Mouse (Mus musculus): ENCODE results near the gene Pla2g6. TPM values are rescaled to one million over a fixed set of nuclear protein-coding genes. Genes with fewer than 3 reads are reported as not detected.

Pla2g6 gene
- polyA plus RNA-seq, 1 experiment: 15.1 TPM

DNA sequence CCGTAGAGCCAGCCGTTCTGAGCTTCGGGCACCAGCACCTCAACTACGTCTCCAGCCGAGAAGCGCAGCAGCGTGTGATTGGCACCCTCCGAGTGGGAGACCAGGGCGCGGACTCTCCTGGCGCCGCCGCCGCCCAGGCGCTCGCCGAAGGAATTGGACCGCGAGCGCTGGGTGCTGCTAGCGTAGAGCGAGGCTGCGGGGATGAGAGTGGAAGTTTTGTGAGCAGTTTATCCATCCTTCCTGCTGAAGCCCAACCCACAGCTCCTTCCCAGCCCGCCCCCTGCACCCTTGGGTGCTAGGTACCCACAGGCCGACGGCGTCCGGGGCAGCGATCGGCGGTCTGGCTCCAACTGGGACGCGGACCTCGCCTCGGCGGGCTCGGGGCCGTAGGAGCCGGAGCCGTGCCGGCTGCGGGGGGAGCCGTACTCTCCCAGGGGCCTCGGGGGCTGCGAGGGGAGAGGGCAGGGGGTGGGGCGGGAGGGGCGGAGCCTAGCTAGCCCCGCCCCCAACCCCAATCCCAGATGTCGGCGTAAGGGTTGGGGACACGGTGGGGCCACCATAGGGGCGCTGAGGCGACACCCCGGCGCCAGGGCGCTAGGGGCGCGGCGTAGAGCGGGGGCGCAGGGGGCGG is 67.0 kb downstream of the Pla2g6 start:
- Histone ChIP-seq H3K27ac (ENCODE audit: insufficient read depth, low read length) (no peak overlapping the region), H3K36me3 (ENCODE audit: control insufficient read depth, insufficient read depth, low read length) (no peaks in the 10 kb centered on the region), H3K27me3 (ENCODE audit: control insufficient read depth, insufficient read depth, low read length) (peaks cover 15% of the 10 kb centered on the region), H3K4me3 (ENCODE audit: extremely low read depth, insufficient read depth, insufficient read length) (peak overlapping the region; percentile 36; the same call in 1 of the 2 replicates), H3K4me1 (ENCODE audit: control insufficient read depth, insufficient read depth, insufficient read length) (peaks cover 13% of the 10 kb centered on the region)
- 2% methylated on average over 56 of the region's 62 CpGs for WGBS
- TF ChIP-seq POLR2A (IDR thresholded peaks at IDR 0.05; ENCODE audit: low read depth, low read length) (no peak), CTCF (IDR thresholded peaks at IDR 0.05; ENCODE audit: extremely low read depth, insufficient read depth, insufficient read length, insufficient replicate concordance) (no peak)
- no peak for DNase-seq (ENCODE audit: low read depth in 1 of 2, low spot score in 2 of 2)

DNA sequence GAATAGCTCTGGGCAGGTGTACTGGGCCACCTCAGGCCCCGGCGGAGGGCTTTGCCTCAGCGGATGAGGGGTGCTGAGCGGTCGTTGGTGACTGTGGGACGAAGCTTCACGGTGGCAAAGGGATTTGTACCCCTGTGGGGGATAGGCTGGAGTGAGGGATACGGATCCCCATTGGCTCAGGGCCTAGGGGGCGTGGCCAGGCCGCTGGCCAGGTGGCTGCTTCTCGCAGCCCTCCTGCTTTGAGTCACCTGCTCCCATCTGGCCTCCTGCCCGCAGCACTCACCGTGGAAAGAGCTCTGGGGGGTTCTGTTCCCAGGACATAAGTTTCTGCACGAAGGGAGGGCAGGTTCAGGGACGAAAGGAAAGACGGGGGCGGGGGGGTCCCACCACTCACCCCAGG is 69.7 kb downstream of the Pla2g6 start:
- no peak overlapping the region for H3K27ac ChIP-seq (ENCODE audit: insufficient read depth, low read length)
- peaks cover 17% of the 10 kb centered on the region for H3K27me3 ChIP-seq (ENCODE audit: control insufficient read depth, insufficient read depth, low read length)
- no peaks in the 10 kb centered on the region for H3K36me3 ChIP-seq (ENCODE audit: control insufficient read depth, insufficient read depth, low read length)
- H3K4me3 ChIP-seq (ENCODE audit: extremely low read depth, insufficient read depth, insufficient read length): no peak overlapping the region
- no peak for DNase-seq (ENCODE audit: low read depth in 1 of 2, low spot score in 2 of 2)
- TF ChIP-seq CTCF (IDR thresholded peaks at IDR 0.05; ENCODE audit: extremely low read depth, insufficient read depth, insufficient read length, insufficient replicate concordance): no peak
- no peak for TF ChIP-seq POLR2A (IDR thresholded peaks at IDR 0.05; ENCODE audit: low read depth, low read length)
- WGBS: 55% methylated on average over 17 of the region's 17 CpGs
- H3K4me1 ChIP-seq (ENCODE audit: control insufficient read depth, insufficient read depth, insufficient read length): peaks cover 11% of the 10 kb centered on the region

DNA sequence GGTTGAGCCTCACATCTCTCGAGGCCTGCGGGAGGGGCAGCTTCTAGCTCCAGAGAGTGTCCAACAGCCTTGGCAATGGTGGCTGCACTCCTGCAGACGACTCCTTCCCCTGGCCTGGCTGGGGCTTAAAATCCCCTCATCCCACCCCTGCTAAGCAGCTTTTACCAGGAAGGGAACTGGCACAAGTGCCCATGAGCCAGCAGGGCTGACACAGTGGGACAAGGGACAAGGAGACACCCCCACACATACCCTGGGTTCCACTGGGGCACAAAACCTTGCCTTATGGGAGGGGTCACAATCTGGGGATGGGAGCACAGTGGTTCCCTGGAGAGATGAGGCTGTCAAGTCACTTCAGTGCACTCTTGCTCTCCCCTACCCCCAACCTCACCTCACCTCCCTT is 73.5 kb downstream of the Pla2g6 start, which contains the start of gene Slc16a8:
Gene Slc16a8, minus strand, starts transcription at position 101 of the 400 bp plus-strand sequence.
- 67% methylated on average over 3 of the region's 3 CpGs for WGBS
- Histone ChIP-seq H3K4me1 (ENCODE audit: control insufficient read depth, insufficient read depth, insufficient read length) (no peaks in the 10 kb centered on the region), H3K27ac (ENCODE audit: insufficient read depth, low read length) (no peak within 1 kb of the TSS), H3K4me3 (ENCODE audit: extremely low read depth, insufficient read depth, insufficient read length) (no peak within 1 kb of the TSS), H3K27me3 (ENCODE audit: control insufficient read depth, insufficient read depth, low read length) (peaks cover 13% of the 10 kb centered on the region), H3K36me3 (ENCODE audit: control insufficient read depth, insufficient read depth, low read length) (no peaks in the 10 kb centered on the region)
- TF ChIP-seq POLR2A (IDR thresholded peaks at IDR 0.05; ENCODE audit: low read depth, low read length) (no peak), CTCF (IDR thresholded peaks at IDR 0.05; ENCODE audit: extremely low read depth, insufficient read depth, insufficient read length, insufficient replicate concordance) (no peak)
- DNase-seq (ENCODE audit: low read depth in 1 of 2, low spot score in 2 of 2): no peak

DNA sequence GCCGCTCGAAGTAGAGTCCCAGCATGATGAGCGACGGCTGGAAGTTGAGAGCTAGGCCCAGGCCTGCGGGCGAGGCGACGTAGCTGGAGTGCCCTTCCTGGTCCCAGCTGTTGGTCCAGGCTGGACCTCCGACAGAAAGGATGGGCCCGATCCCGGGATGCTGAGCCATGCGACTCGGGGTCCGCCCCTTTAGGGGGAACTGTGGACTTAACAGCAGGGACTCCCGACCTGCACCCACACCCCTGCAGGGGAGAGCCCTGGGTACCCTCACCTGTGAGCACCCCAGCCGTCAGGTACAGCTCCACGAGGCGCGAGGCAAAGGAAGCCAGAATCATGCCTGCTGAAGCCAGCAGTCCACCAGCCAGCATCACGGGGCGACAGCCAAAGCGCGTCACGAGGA is 75.6 kb downstream of the Pla2g6 start:
- H3K27me3 ChIP-seq (ENCODE audit: control insufficient read depth, insufficient read depth, low read length): peaks cover 13% of the 10 kb centered on the region
- H3K27ac ChIP-seq (ENCODE audit: insufficient read depth, low read length): no peak overlapping the region
- H3K36me3 ChIP-seq (ENCODE audit: control insufficient read depth, insufficient read depth, low read length): peaks cover 5% of the 10 kb centered on the region
- no peak for TF ChIP-seq POLR2A (IDR thresholded peaks at IDR 0.05; ENCODE audit: low read depth, low read length)
- TF ChIP-seq CTCF (IDR thresholded peaks at IDR 0.05; ENCODE audit: extremely low read depth, insufficient read depth, insufficient read length, insufficient replicate concordance): no peak
- DNase-seq (ENCODE audit: low read depth in 1 of 2, low spot score in 2 of 2): no peak
- 44% methylated on average over 24 of the region's 24 CpGs for WGBS
- no peaks in the 10 kb centered on the region for H3K4me1 ChIP-seq (ENCODE audit: control insufficient read depth, insufficient read depth, insufficient read length)
- no peak overlapping the region for H3K4me3 ChIP-seq (ENCODE audit: extremely low read depth, insufficient read depth, insufficient read length)

DNA sequence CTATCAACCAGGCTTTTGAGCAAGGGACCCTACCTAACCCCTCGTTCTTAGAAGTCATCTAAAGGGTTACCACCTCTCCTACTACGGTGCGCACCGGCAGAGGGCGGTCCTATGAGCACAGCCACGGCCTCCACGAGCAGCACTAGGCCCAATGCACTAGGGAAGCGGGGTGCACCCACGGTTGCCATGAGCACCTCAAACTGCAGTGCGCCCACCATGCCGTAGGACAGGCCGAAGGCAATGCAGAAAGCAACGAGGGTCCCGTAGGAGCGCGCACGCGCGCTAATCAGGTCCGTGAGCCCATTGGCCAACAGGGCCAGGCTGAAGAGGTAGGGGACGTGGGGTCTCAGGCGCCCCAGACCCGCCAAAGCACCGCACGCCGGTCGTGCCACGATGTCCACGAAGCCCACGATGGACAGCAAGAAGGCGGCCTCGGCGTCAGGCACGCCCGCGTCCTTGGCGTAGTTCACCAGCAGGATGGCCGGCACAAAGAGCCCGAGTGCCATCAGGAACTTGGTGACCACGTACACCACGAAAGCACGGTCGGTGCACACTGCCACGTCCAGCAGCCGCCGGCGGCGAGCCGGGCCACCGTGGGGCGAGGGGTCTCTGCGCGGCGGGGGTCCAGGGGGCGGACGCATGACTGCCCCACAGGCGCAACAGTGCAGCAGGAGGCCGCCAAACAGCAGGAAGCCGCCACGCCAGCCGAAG is 76.3 kb downstream of the Pla2g6 start:
- peaks cover 13% of the 10 kb centered on the region for H3K27me3 ChIP-seq (ENCODE audit: control insufficient read depth, insufficient read depth, low read length)
- no peak for DNase-seq (ENCODE audit: low read depth in 1 of 2, low spot score in 2 of 2)
- H3K4me1 ChIP-seq (ENCODE audit: control insufficient read depth, insufficient read depth, insufficient read length): no peaks in the 10 kb centered on the region
- TF ChIP-seq CTCF (IDR thresholded peaks at IDR 0.05; ENCODE audit: extremely low read depth, insufficient read depth, insufficient read length, insufficient replicate concordance): no peak
- no peak for TF ChIP-seq POLR2A (IDR thresholded peaks at IDR 0.05; ENCODE audit: low read depth, low read length)
- 5% methylated on average over 60 of the region's 61 CpGs for WGBS
- H3K27ac ChIP-seq (ENCODE audit: insufficient read depth, low read length): no peak overlapping the region
- no peak overlapping the region for H3K4me3 ChIP-seq (ENCODE audit: extremely low read depth, insufficient read depth, insufficient read length)
- H3K36me3 ChIP-seq (ENCODE audit: control insufficient read depth, insufficient read depth, low read length): peaks cover 5% of the 10 kb centered on the region

DNA sequence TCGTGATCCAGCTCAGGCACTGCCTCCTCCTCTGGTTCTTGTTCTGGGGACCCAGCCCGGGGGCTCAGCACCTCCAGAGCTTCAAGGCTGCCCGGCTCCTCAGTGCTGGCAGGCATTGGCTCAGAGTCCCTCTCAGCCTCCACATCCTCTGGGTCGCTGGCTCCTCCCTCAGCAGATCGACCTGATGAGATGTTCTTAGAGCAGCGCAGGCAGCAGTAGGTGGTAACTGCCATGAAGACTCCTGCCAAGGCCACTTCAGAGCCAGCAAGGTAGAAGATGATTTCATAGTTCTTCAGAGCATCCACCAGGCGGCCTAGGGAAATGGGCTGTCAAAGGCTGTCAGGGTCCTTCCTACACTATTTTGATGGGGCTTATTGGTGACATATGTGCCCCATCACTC is 77.0 kb downstream of the Pla2g6 start:
- H3K27me3 ChIP-seq (ENCODE audit: control insufficient read depth, insufficient read depth, low read length): peaks cover 13% of the 10 kb centered on the region
- whole genome bisulfite sequencing: 61% methylated on average over 7 of the region's 7 CpGs
- H3K4me1 ChIP-seq (ENCODE audit: control insufficient read depth, insufficient read depth, insufficient read length): no peaks in the 10 kb centered on the region
- H3K27ac ChIP-seq (ENCODE audit: insufficient read depth, low read length): no peak overlapping the region
- no peak overlapping the region for H3K4me3 ChIP-seq (ENCODE audit: extremely low read depth, insufficient read depth, insufficient read length)
- DNase-seq (ENCODE audit: low read depth in 1 of 2, low spot score in 2 of 2): no peak
- H3K36me3 ChIP-seq (ENCODE audit: control insufficient read depth, insufficient read depth, low read length): peaks cover 10% of the 10 kb centered on the region
- TF ChIP-seq CTCF (IDR thresholded peaks at IDR 0.05; ENCODE audit: extremely low read depth, insufficient read depth, insufficient read length, insufficient replicate concordance) (no peak), POLR2A (IDR thresholded peaks at IDR 0.05; ENCODE audit: low read depth, low read length) (no peak)

DNA sequence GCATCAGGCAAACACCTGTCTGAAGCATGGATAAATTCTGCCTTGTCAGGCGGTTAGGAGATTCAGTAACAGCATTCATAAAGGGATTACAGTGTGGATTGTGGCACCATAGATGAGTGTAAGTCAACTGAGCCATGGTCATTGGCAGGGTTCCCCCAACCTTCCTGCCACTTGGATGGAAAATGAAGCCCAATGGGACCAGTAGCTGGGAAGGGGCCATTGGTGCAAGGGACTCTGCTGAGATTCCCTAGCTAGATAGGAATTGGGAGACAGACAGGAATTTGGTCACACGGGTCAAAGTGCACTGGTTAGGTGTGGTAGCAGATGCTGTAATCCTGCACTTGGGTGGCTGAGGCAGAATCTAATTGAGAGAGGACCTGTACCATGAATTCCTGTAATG is 78.0 kb downstream of the Pla2g6 start:
- no peak for DNase-seq (ENCODE audit: low read depth in 1 of 2, low spot score in 2 of 2)

More for the DNA sequence above, 78.0 kb downstream of the Pla2g6 start:
- Histone ChIP-seq H3K36me3 (ENCODE audit: control insufficient read depth, insufficient read depth, low read length) (peaks cover 18% of the 10 kb centered on the region), H3K27me3 (ENCODE audit: control insufficient read depth, insufficient read depth, low read length) (peaks cover 13% of the 10 kb centered on the region), H3K27ac (ENCODE audit: insufficient read depth, low read length) (no peak overlapping the region), H3K4me3 (ENCODE audit: extremely low read depth, insufficient read depth, insufficient read length) (no peak overlapping the region), H3K4me1 (ENCODE audit: control insufficient read depth, insufficient read depth, insufficient read length) (no peaks in the 10 kb centered on the region)
- TF ChIP-seq CTCF (IDR thresholded peaks at IDR 0.05; ENCODE audit: extremely low read depth, insufficient read depth, insufficient read length, insufficient replicate concordance): no peak
- no peak for TF ChIP-seq POLR2A (IDR thresholded peaks at IDR 0.05; ENCODE audit: low read depth, low read length)
- 83% methylated on average over 2 of the region's 2 CpGs for WGBS

All from spleen, adult 2 months (tissue).